Mouse (Mus musculus) ES-Bruce4 (cell line): Measurements from ENCODE around the gene Bak1. TPM values are rescaled to one million over a fixed set of nuclear protein-coding genes. Genes with fewer than 3 reads are reported as not detected.
A peak's percentile ranks its signal among the peaks of the same experiment; 100 is the strongest.

Experiments used
- H3K27ac ChIP-seq: 2 replicates; pipeline ENCODE4 v1.5.1; 2012; ENCODE audit warnings: low read length, inconsistent platforms; ENCODE audit not compliant: insufficient read depth
- H3K27me3 ChIP-seq: 2 replicates; pipeline ENCODE4 v1.6.1; 2012; ENCODE audit warnings: mild to moderate bottlenecking, low read length, inconsistent platforms; ENCODE audit not compliant: control insufficient read depth, poor library complexity, insufficient read depth, severe bottlenecking
- H3K36me3 ChIP-seq: 2 replicates; pipeline ENCODE4 v1.6.1; 2012; ENCODE audit warnings: inconsistent platforms, mild to moderate bottlenecking, low read length, moderate library complexity; ENCODE audit not compliant: control insufficient read depth, poor library complexity, insufficient read depth, severe bottlenecking
- H3K4me1 ChIP-seq: one replicate; pipeline ENCODE4 v1.8.1; 2011; ENCODE audit warnings: low read length; ENCODE audit not compliant: control insufficient read depth, insufficient read depth
- H3K4me3 ChIP-seq: 2 replicates; pipeline ENCODE4 v1.5.1; 2011; ENCODE audit warnings: low read depth, mild to moderate bottlenecking, low read length
- H3K9ac ChIP-seq: 2 replicates; pipeline ENCODE4 v1.6.1; 2012; ENCODE audit warnings: low read depth, mild to moderate bottlenecking, inconsistent platforms; ENCODE audit not compliant: poor library complexity, severe bottlenecking
- H3K9me3 ChIP-seq: replicated peaks from 2 replicates; pipeline ENCODE4 v1.6.1; 2012; ENCODE audit warnings: mild to moderate bottlenecking, low read length, inconsistent platforms; ENCODE audit not compliant: control insufficient read depth, poor library complexity, insufficient read depth, severe bottlenecking
- CTCF ChIP-seq: IDR thresholded peaks from one replicate; pipeline ENCODE4 v1.8.1; 2011; ENCODE audit warnings: low read depth, low read length
- EP300 ChIP-seq: IDR thresholded peaks from 2 replicates; pipeline ENCODE4 v1.6.1; 2011; ENCODE audit warnings: low read depth, low read length; ENCODE audit not compliant: insufficient read depth
- POLR2A ChIP-seq: IDR thresholded peaks from one replicate; pipeline ENCODE4 v1.8.1; 2011; ENCODE audit warnings: low read length; ENCODE audit not compliant: insufficient read depth
- polyA plus RNA-seq: library from polyadenylated mRNA; stranded (reverse); fragments of >200 nt; gene quantifications from 2 replicates; pipeline ENCODE4 v1.2.4, GENCODE M21; 2011; ENCODE audit warnings: low read depth; ENCODE audit not compliant: missing spikeins, insufficient read depth, insufficient read length

The Bak1 gene
- polyA plus RNA-seq, 1 experiment: 66.6 TPM

DNA sequence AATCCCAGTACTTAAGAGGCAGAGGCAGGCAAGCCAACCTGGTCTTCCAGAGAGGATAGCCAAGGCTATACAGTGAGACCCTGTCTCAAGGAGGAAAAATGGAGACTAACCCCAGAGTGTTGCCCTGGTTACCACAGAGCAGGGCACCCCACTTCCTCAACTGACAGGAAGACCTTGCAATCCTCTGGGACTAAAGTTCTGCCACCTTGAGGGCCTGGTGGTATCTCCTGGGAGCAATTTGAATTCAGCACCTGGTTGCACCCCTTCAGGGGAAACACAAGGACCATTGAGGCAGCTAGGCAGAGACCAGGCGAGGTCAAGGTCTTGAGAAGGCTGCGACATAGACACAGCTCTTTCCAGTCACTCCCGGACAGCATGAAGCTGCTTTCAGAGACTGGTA, 2.9 kb downstream of the Bak1 start:
- no peak overlapping the region for H3K4me3 ChIP-seq
- H3K9me3 ChIP-seq: no peaks in the 10 kb centered on the region
- no peaks in the 10 kb centered on the region for H3K27me3 ChIP-seq
- H3K4me1 ChIP-seq: no peaks in the 10 kb centered on the region
- H3K9ac ChIP-seq: no peak overlapping the region
- TF ChIP-seq POLR2A (no peak), EP300 (no peak), CTCF (no peak)
- H3K36me3 ChIP-seq: 0 out of 2 replicates have a peak, but pooled peaks cover 3% of the 10 kb centered on the region
- H3K27ac ChIP-seq: no peak overlapping the region

- Histone ChIP-seq H3K27ac (no peak overlapping the region), H3K4me1 (no peaks in the 10 kb centered on the region), H3K36me3 (peaks cover 3% of the 10 kb centered on the region), H3K4me3 (no peak overlapping the region), H3K27me3 (no peaks in the 10 kb centered on the region), H3K9ac (no peak overlapping the region), H3K9me3 (no peaks in the 10 kb centered on the region)
- TF ChIP-seq POLR2A (no peak), EP300 (no peak), CTCF (no peak)
Observed at GRCm38 (mm10) chr17:27025326-27025902, 3.4 kb downstream of the Bak1 start.

GRCm38 (mm10) chr17:27023342-27023741, 5.5 kb downstream of the Bak1 start:
- H3K27ac ChIP-seq: no peak overlapping the region
- H3K36me3 ChIP-seq: peaks cover 3% of the 10 kb centered on the region

DNA sequence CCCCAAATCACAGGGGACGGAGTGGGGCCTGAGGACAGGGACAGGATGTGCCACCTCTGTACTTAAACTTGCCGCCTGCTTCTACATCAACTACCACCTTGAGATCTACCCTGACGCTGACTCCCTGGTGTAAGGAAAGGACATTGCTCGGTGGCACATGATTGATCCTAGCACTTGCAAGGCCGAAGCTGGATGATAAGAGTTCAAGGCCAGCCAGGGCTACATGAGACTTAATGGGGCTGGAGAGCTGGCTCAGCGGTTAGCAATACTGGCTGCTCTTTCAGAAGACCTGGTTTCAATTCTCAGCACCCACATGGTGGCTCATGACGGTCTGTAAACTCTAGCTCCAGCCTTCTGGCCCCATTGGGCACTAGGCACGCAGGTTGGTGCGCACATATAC, 7.1 kb downstream of the Bak1 start:
- no peak overlapping the region for H3K4me3 ChIP-seq
- TF ChIP-seq POLR2A: no peak
- H3K27me3 ChIP-seq: no peaks in the 10 kb centered on the region
- H3K9ac ChIP-seq: no peak overlapping the region
- H3K36me3 ChIP-seq: peaks cover 3% of the 10 kb centered on the region
- H3K9me3 ChIP-seq: no peaks in the 10 kb centered on the region
- no peaks in the 10 kb centered on the region for H3K4me1 ChIP-seq
- no peak overlapping the region for H3K27ac ChIP-seq

More at GRCm38 (mm10) chr17:27023342-27023741, 5.5 kb downstream of the Bak1 start:
- H3K4me3 ChIP-seq: no peak overlapping the region
- H3K9ac ChIP-seq: no peak overlapping the region
- no peak for TF ChIP-seq EP300
- no peak for TF ChIP-seq POLR2A
- TF ChIP-seq CTCF: no peak
- H3K4me1 ChIP-seq: no peaks in the 10 kb centered on the region
- no peaks in the 10 kb centered on the region for H3K27me3 ChIP-seq
- no peaks in the 10 kb centered on the region for H3K9me3 ChIP-seq

DNA sequence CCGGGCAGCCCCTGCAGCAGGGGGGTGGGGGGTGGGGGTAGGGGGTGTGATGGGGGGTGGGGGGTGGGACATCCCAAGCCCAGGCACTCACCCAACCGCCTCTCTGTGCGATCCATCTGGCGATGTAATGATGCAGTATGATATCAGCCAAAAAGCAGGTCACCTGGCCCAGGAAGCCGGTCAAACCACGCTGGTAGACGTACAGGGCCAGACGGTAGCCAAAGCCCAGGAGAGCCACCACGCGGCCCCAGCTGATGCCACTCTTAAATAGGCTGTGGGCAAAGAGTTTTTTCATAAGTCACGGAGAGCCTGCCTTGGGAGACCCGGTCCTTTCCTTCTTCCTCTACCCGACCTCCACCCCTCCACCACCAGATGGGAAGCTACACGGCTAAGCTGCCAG, 7.7 kb downstream of the Bak1 start:
- peaks cover 3% of the 10 kb centered on the region for H3K36me3 ChIP-seq

DNA sequence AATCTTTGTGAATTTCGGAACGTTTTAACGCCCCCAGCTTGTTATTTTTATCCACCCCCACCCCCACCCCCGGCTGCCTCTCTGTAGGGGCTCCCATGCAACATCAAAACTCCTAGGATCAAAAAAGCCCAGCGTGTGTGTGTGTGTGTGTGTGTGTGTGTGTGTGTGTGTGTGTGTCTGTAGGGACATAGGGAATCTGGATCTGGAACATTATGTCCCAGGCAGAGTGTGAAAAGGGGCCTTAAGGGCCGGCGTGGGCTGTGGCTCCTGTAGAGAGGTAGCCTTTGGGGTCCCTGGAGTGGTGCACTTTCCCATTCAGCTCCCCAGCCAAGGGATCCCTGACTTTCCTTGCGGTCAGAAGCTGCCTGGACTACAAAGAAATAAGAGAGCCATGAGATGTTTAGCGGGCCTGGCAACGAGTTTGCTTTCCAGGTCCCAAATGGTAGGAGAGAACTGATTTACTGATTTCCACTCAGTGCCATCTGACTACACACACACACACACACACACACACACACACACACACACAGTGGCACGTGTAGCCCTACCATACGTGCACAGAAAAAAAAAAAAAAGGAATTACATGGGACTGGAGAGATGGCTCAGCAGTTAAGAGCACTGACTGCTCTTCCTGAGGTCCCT, 10.1 kb downstream of the Bak1 start:
- Histone ChIP-seq H3K27me3 (no peaks in the 10 kb centered on the region), H3K27ac (peak overlapping the region; percentile 65)
- no peak for TF ChIP-seq POLR2A
- TF ChIP-seq EP300: no peak
- TF ChIP-seq CTCF: no peak

More for the DNA sequence above, 7.7 kb downstream of the Bak1 start:
- Histone ChIP-seq H3K9me3 (no peaks in the 10 kb centered on the region), H3K4me1 (no peaks in the 10 kb centered on the region), H3K27ac (no peak overlapping the region), H3K9ac (no peak overlapping the region), H3K27me3 (no peaks in the 10 kb centered on the region), H3K4me3 (no peak overlapping the region)
- TF ChIP-seq CTCF: no peak
- TF ChIP-seq POLR2A: no peak
- no peak for TF ChIP-seq EP300

More for the DNA sequence above, 10.1 kb downstream of the Bak1 start:
- H3K9me3 ChIP-seq: no peaks in the 10 kb centered on the region
- H3K4me3 ChIP-seq: peak overlapping the region; percentile 70
- peak overlapping the region; percentile 57 for H3K9ac ChIP-seq
- peaks cover 2% of the 10 kb centered on the region for H3K36me3 ChIP-seq
- H3K4me1 ChIP-seq: no peaks in the 10 kb centered on the region
